Mouse (Mus musculus) adipocyte (in vitro differentiated cells): ENCODE measurements at regions not wholly inside any gene's neighbourhood (a gene's known extent, or its start where the extent isn't known, plus 50 kb on each side); places are given as distances from the start of the nearest gene placed in this dataset.

Experiments used
- DNase-seq: peaks from one replicate; pipeline ENCODE4 v3.0.0-alpha.2; 2016; ENCODE audit warnings: low spot score

- peak; percentile 81 for DNase-seq
Observed at GRCm38 (mm10) chr15:33759496-33759895, 598.2 kb downstream of the 9430069I07Rik start.

GRCm38 (mm10) chr15:33758771-33759170, 598.9 kb downstream of the 9430069I07Rik start:
- DNase-seq = peak; percentile 48
